Mouse (Mus musculus): ENCODE measurements around the gene Ost4. TPM values are rescaled to one million over a fixed set of nuclear protein-coding genes. Genes with fewer than 3 reads are reported as not detected.

Ost4 gene
- polyA plus RNA-seq, 1 experiment from 2014 or later: 259 TPM

Other genes starting within 250 kb of the Ost4 start
- 41.0 and 45.0 TPM in 2 replicates for gene Cenpa, start 241.0 kb downstream of the Ost4 start, polyA plus RNA-seq (2014; fragmentation: Nextera tagmentation; extraction: Ambion mirVana)
- gene Dpysl5, start 196.2 kb downstream of the Ost4 start, polyA plus RNA-seq (2014; fragmentation: Nextera tagmentation; extraction: Ambion mirVana): 202 and 220 TPM in 2 replicates
- 124 and 139 TPM in 2 replicates for gene Mapre3, start 93.1 kb downstream of the Ost4 start, polyA plus RNA-seq (2014; fragmentation: Nextera tagmentation; extraction: Ambion mirVana)
- 49.6 and 50.1 TPM in 2 replicates for gene Tmem214, start 39.8 kb downstream of the Ost4 start, polyA plus RNA-seq (2014; fragmentation: Nextera tagmentation; extraction: Ambion mirVana)
- gene Agbl5, start 19.1 kb downstream of the Ost4 start, polyA plus RNA-seq (2014; fragmentation: Nextera tagmentation; extraction: Ambion mirVana): 25.5 and 28.6 TPM in 2 replicates
- gene Emilin1, start 5.6 kb upstream of the Ost4 start, polyA plus RNA-seq (2014; fragmentation: Nextera tagmentation; extraction: Ambion mirVana): 14.1 and 17.1 TPM in 2 replicates
- 9.0 and 11.2 TPM in 2 replicates for gene Khk, start 13.6 kb upstream of the Ost4 start, polyA plus RNA-seq (2014; fragmentation: Nextera tagmentation; extraction: Ambion mirVana)
- gene Cgref1, start 37.8 kb upstream of the Ost4 start, polyA plus RNA-seq (2014; fragmentation: Nextera tagmentation; extraction: Ambion mirVana): 62.4 and 71.4 TPM in 2 replicates
- 71.3 and 78.6 TPM in 2 replicates for gene Preb, start 52.6 kb upstream of the Ost4 start, polyA plus RNA-seq (2014; fragmentation: Nextera tagmentation; extraction: Ambion mirVana)
- gene Tcf23, start 60.9 kb upstream of the Ost4 start, polyA plus RNA-seq (2014; fragmentation: Nextera tagmentation; extraction: Ambion mirVana): 0.04 TPM in 1 of 2 replicates, not detected in the other
- 175 and 198 TPM in 2 replicates for gene Atraid, start 140.5 kb upstream of the Ost4 start, polyA plus RNA-seq (2014; fragmentation: Nextera tagmentation; extraction: Ambion mirVana)
- gene Slc5a6, start 141.1 kb upstream of the Ost4 start, polyA plus RNA-seq (2014; fragmentation: Nextera tagmentation; extraction: Ambion mirVana): 20.5 and 24.5 TPM in 2 replicates
- 13.7 and 15.4 TPM in 2 replicates for gene Cad, start 147.0 kb upstream of the Ost4 start, polyA plus RNA-seq (2014; fragmentation: Nextera tagmentation; extraction: Ambion mirVana)
- not detected in 2 replicates for gene Dnajc5g, start 198.5 kb upstream of the Ost4 start, polyA plus RNA-seq (2014; fragmentation: Nextera tagmentation; extraction: Ambion mirVana)
- 34.8 and 35.7 TPM in 2 replicates for gene Slc30a3, start 200.4 kb upstream of the Ost4 start, polyA plus RNA-seq (2014; fragmentation: Nextera tagmentation; extraction: Ambion mirVana)
- gene Trim54, start 208.9 kb upstream of the Ost4 start, polyA plus RNA-seq (2014; fragmentation: Nextera tagmentation; extraction: Ambion mirVana): not detected in 2 replicates
- gene Ucn, start 231.0 kb upstream of the Ost4 start, polyA plus RNA-seq (2014; fragmentation: Nextera tagmentation; extraction: Ambion mirVana): not detected in 2 replicates
- 49.5 and 50.3 TPM in 2 replicates for gene Mpv17, start 246.5 kb upstream of the Ost4 start, polyA plus RNA-seq (2014; fragmentation: Nextera tagmentation; extraction: Ambion mirVana)

All from hindbrain, embryonic 14.5 days (tissue).